Mouse (Mus musculus): Measurements from ENCODE around the gene Esyt1. TPM values are rescaled to one million over a fixed set of nuclear protein-coding genes. Genes with fewer than 3 reads are reported as not detected.

The Esyt1 gene
- total and polyA plus RNA-seq, 2 experiments, result 7.9 to 12.8 TPM

GRCm38 (mm10) chr10:128547361-128548032 lies 21.8 kb upstream of the Esyt1 start, which contains the start of gene Zc3h10:
Zc3h10 (minus strand) TSS chr10:128547774.
- Histone ChIP-seq H3K4me1 (ENCODE audit: control insufficient read depth, insufficient read depth, low read length) (peaks cover 5% of the 10 kb centered on the region; the same call in 1 of the 2 replicates), H3K36me3 (ENCODE audit: control insufficient read depth, insufficient read depth, low read length) (peaks cover 26% of the 10 kb centered on the region), H3K27ac (replicated peaks; ENCODE audit: insufficient read depth, low read depth, low read length) (peak within 1 kb of the TSS; percentile 89), H3K79me2 (ENCODE audit: control insufficient read depth, insufficient read depth, low read length) (no peaks in the 10 kb centered on the region; the same call in 1 of the 2 replicates), H3K27me3 (ENCODE audit: control insufficient read depth, insufficient read depth, low read length) (no peaks in the 10 kb centered on the region), H3K4me3 (ENCODE audit: insufficient read depth, low read depth, low read length) (peak within 1 kb of the TSS; percentile 80), H3K9ac (ENCODE audit: low read depth, low read length) (peak within 1 kb of the TSS; percentile 86)
- DNase-seq (ENCODE audit: extremely low read depth, low read depth, low spot score), result peak; percentile 97
- TF ChIP-seq CTCF (IDR thresholded peaks at IDR 0.05; ENCODE audit: low read depth, low read length), result peak; percentile 14; the same call in 1 of the 2 replicates
- 0 out of 2 replicates have a peak, but pooled peaks have one; percentile 31 for TF ChIP-seq POLR2A (IDR thresholded peaks at IDR 0.05; ENCODE audit: extremely low read depth, insufficient read depth, low read length)
- under 1% methylated on average over 50 of the region's 50 CpGs for whole genome bisulfite sequencing

GRCm38 (mm10) chr10:128546787-128547186 lies 21.1 kb upstream of the Esyt1 start:
- peak overlapping the region; percentile 89 for H3K27ac ChIP-seq (replicated peaks; ENCODE audit: insufficient read depth, low read depth, low read length)
- peak overlapping the region; percentile 80 for H3K4me3 ChIP-seq (ENCODE audit: insufficient read depth, low read depth, low read length)
- WGBS, result 3% methylated on average over 7 of the region's 7 CpGs
- no peaks in the 10 kb centered on the region; the same call in 1 of the 2 replicates for H3K79me2 ChIP-seq (ENCODE audit: control insufficient read depth, insufficient read depth, low read length)
- peak overlapping the region; percentile 76 for H3K9ac ChIP-seq (ENCODE audit: low read depth, low read length)
- no peak for DNase-seq (ENCODE audit: extremely low read depth, low read depth, low spot score)
- no peaks in the 10 kb centered on the region for H3K27me3 ChIP-seq (ENCODE audit: control insufficient read depth, insufficient read depth, low read length)
- peaks cover 5% of the 10 kb centered on the region; the same call in 1 of the 2 replicates for H3K4me1 ChIP-seq (ENCODE audit: control insufficient read depth, insufficient read depth, low read length)
- peaks cover 26% of the 10 kb centered on the region for H3K36me3 ChIP-seq (ENCODE audit: control insufficient read depth, insufficient read depth, low read length)
- TF ChIP-seq POLR2A (IDR thresholded peaks at IDR 0.05; ENCODE audit: extremely low read depth, insufficient read depth, low read length), result no peak
- TF ChIP-seq CTCF (IDR thresholded peaks at IDR 0.05; ENCODE audit: low read depth, low read length), result no peak

- Histone ChIP-seq H3K27me3 (ENCODE audit: control insufficient read depth, insufficient read depth, low read length) (no peaks in the 10 kb centered on the region), H3K4me1 (ENCODE audit: control insufficient read depth, insufficient read depth, low read length) (peaks cover 5% of the 10 kb centered on the region; the same call in 1 of the 2 replicates), H3K9ac (ENCODE audit: low read depth, low read length) (peak overlapping the region; percentile 28; the same call in 1 of the 2 replicates), H3K27ac (replicated peaks; ENCODE audit: insufficient read depth, low read depth, low read length) (0 out of 2 replicates have a peak overlapping the region, but pooled peaks have one; percentile 39), H3K36me3 (ENCODE audit: control insufficient read depth, insufficient read depth, low read length) (peaks cover 26% of the 10 kb centered on the region), H3K4me3 (ENCODE audit: insufficient read depth, low read depth, low read length) (peak overlapping the region; percentile 80; the same call in 1 of the 2 replicates), H3K79me2 (ENCODE audit: control insufficient read depth, insufficient read depth, low read length) (no peaks in the 10 kb centered on the region; the same call in 1 of the 2 replicates)
- 5% methylated on average over 4 of the region's 4 CpGs for WGBS
- DNase-seq (ENCODE audit: extremely low read depth, low read depth, low spot score), result peak; percentile 55
- no peak for TF ChIP-seq CTCF (IDR thresholded peaks at IDR 0.05; ENCODE audit: low read depth, low read length)
- TF ChIP-seq POLR2A (IDR thresholded peaks at IDR 0.05; ENCODE audit: extremely low read depth, insufficient read depth, low read length), result no peak
These were observed 20.7 kb upstream of the Esyt1 start for GRCm38 (mm10) chr10:128546361-128546760.

- no peak for TF ChIP-seq POLR2A (IDR thresholded peaks at IDR 0.05; ENCODE audit: extremely low read depth, insufficient read depth, low read length)
- TF ChIP-seq CTCF (IDR thresholded peaks at IDR 0.05; ENCODE audit: low read depth, low read length), result no peak
- DNase-seq (ENCODE audit: extremely low read depth, low read depth, low spot score), result no peak
- H3K4me3 ChIP-seq (ENCODE audit: insufficient read depth, low read depth, low read length), result no peak overlapping the region
- peaks cover 26% of the 10 kb centered on the region for H3K36me3 ChIP-seq (ENCODE audit: control insufficient read depth, insufficient read depth, low read length)
- H3K9ac ChIP-seq (ENCODE audit: low read depth, low read length), result no peak overlapping the region
- peaks cover 5% of the 10 kb centered on the region; the same call in 1 of the 2 replicates for H3K4me1 ChIP-seq (ENCODE audit: control insufficient read depth, insufficient read depth, low read length)
- H3K27me3 ChIP-seq (ENCODE audit: control insufficient read depth, insufficient read depth, low read length), result no peaks in the 10 kb centered on the region
- H3K79me2 ChIP-seq (ENCODE audit: control insufficient read depth, insufficient read depth, low read length), result no peaks in the 10 kb centered on the region; the same call in 1 of the 2 replicates
- H3K27ac ChIP-seq (replicated peaks; ENCODE audit: insufficient read depth, low read depth, low read length), result no peak overlapping the region
- 88% methylated on average over 3 of the region's 3 CpGs for WGBS
These were observed 19.9 kb upstream of the Esyt1 start for GRCm38 (mm10) chr10:128545570-128545898.

- DNase-seq (ENCODE audit: extremely low read depth, low read depth, low spot score), result no peak
- no peak for TF ChIP-seq CTCF (IDR thresholded peaks at IDR 0.05; ENCODE audit: low read depth, low read length)
- no peak for TF ChIP-seq POLR2A (IDR thresholded peaks at IDR 0.05; ENCODE audit: extremely low read depth, insufficient read depth, low read length)
- WGBS, result 95% methylated on average over 37 of the region's 37 CpGs
These were observed 19.3 kb upstream of the Esyt1 start for GRCm38 (mm10) chr10:128544674-128545569.

More at GRCm38 (mm10) chr10:128544674-128545569, 19.3 kb upstream of the Esyt1 start:
- no peak overlapping the region for H3K9ac ChIP-seq (ENCODE audit: low read depth, low read length)
- no peak overlapping the region for H3K27ac ChIP-seq (replicated peaks; ENCODE audit: insufficient read depth, low read depth, low read length)
- peaks cover 5% of the 10 kb centered on the region; the same call in 1 of the 2 replicates for H3K4me1 ChIP-seq (ENCODE audit: control insufficient read depth, insufficient read depth, low read length)
- H3K79me2 ChIP-seq (ENCODE audit: control insufficient read depth, insufficient read depth, low read length), result no peaks in the 10 kb centered on the region; the same call in 1 of the 2 replicates
- no peaks in the 10 kb centered on the region for H3K27me3 ChIP-seq (ENCODE audit: control insufficient read depth, insufficient read depth, low read length)
- H3K4me3 ChIP-seq (ENCODE audit: insufficient read depth, low read depth, low read length), result no peak overlapping the region
- peaks cover 26% of the 10 kb centered on the region for H3K36me3 ChIP-seq (ENCODE audit: control insufficient read depth, insufficient read depth, low read length)
